Mouse (Mus musculus) stomach, embryonic 14.5 days (tissue): Measurements from ENCODE around the gene Gm44790. TPM values are rescaled to one million over a fixed set of nuclear protein-coding genes. Genes with fewer than 3 reads are reported as not detected.
"Not testable (repeated sequence)": the region's sequence is repeated elsewhere in the genome, so short reads cannot be mapped to it uniquely, and the experiment has no call there.

ENCODE experiments used
- ATAC-seq: fragments of 200-750 bp; cut with Nextera tagmentation; 2 replicates; pipeline ENCODE4 v1.8.0; 2017; ENCODE audit warnings: low read depth, moderate TSS enrichment; ENCODE audit not compliant: insufficient number of reproducible peaks, insufficient read depth, low FRiP score
- H3K27ac ChIP-seq: fragments of 300-500 bp; sonication (generic); 2 replicates; pipeline ENCODE4 v1.5.1; 2014; ENCODE audit warnings: mild to moderate bottlenecking, low read length, moderate library complexity, mixed read lengths
- H3K27me3 ChIP-seq: fragments of 300-500 bp; sonication (generic); 2 replicates; pipeline ENCODE4 v1.6.1; 2014; ENCODE audit warnings: low read length, control low read depth, mixed read lengths; ENCODE audit not compliant: control insufficient read depth, insufficient read depth
- H3K36me3 ChIP-seq: fragments of 300-500 bp; sonication (generic); 2 replicates; pipeline ENCODE4 v1.6.1; 2014; ENCODE audit warnings: mild to moderate bottlenecking, control low read depth, low read length, moderate library complexity, mixed read lengths; ENCODE audit not compliant: control insufficient read depth, insufficient read depth
- H3K4me1 ChIP-seq: fragments of 300-500 bp; sonication (generic); 2 replicates; pipeline ENCODE4 v1.6.1; 2014; ENCODE audit warnings: low read length, control low read depth, mixed read lengths; ENCODE audit not compliant: control insufficient read depth, insufficient read depth
- H3K4me2 ChIP-seq: fragments of 300-500 bp; sonication (generic); replicated peaks from 2 replicates; pipeline ENCODE4 v1.6.1; 2014; ENCODE audit warnings: low read depth, low read length, control low read depth
- H3K4me3 ChIP-seq: fragments of 300-500 bp; sonication (generic); 2 replicates; pipeline ENCODE4 v1.5.1; 2014; ENCODE audit warnings: low read depth, low read length, control low read depth
- H3K9ac ChIP-seq: fragments of 300-500 bp; sonication (generic); replicated peaks from 2 replicates; pipeline ENCODE4 v1.6.1; 2014; ENCODE audit warnings: low read depth, mild to moderate bottlenecking, control low read depth, low read length, moderate library complexity, mixed read lengths
- H3K9me3 ChIP-seq: fragments of 300-500 bp; sonication (generic); 2 replicates; pipeline ENCODE4 v1.6.1; 2016; ENCODE audit warnings: low read depth, low read length, control low read depth; ENCODE audit not compliant: control insufficient read depth
- WGBS: fragments of 180-500 bp; shearing (Covaris S2); extraction: QIAGEN DNeasy Blood & Tissue Kit; methylation state at CpG from one replicate; pipeline ENCODE4 v1.1.7; 2014; 5-methylcytosine and 5-hydroxymethylcytosine counted together
- polyA plus RNA-seq: library from polyadenylated mRNA; unstranded; fragments of >200 nt; fragmentation: Nextera tagmentation; extraction: Ambion mirVana; gene quantifications from 2 replicates; pipeline ENCODE4 v1.2.1, GENCODE M21; 2014

Gene Gm44790
- polyA plus RNA-seq, 1 experiment from 2014 or later, result not detected

DNA sequence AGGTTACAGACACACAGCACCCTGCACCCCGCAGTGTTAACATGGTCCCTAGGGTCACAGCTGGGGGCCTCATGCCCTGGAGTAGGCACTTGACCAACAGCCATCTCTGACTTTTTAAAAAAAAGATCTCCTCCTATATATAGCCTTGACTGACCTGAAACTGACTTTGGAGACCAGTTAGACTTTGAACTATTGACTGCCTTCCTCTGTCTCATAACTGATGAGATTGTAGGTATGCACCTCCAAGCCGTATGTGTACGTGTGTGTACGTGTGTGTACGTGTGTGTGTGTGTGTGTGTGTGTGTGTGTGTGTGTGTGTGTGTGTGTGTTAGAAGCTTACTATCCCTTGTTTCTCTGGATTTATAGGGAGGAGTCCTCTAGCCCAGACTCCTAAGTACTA, 55.4 kb downstream of the Gm44790 start:
- no peaks in the 10 kb centered on the region for H3K9me3 ChIP-seq
- H3K27ac ChIP-seq, result no peak overlapping the region
- H3K27me3 ChIP-seq, result no peaks in the 10 kb centered on the region
- no peak overlapping the region for H3K4me3 ChIP-seq
- WGBS, result 86% methylated on average over 5 of the region's 5 CpGs
- H3K36me3 ChIP-seq, result no peaks in the 10 kb centered on the region
- H3K4me2 ChIP-seq, result no peak overlapping the region
- peaks cover 14% of the 10 kb centered on the region for H3K4me1 ChIP-seq
- ATAC-seq, result peak; percentile 20; the same call in 1 of the 2 replicates
- H3K9ac ChIP-seq, result no peak overlapping the region

DNA sequence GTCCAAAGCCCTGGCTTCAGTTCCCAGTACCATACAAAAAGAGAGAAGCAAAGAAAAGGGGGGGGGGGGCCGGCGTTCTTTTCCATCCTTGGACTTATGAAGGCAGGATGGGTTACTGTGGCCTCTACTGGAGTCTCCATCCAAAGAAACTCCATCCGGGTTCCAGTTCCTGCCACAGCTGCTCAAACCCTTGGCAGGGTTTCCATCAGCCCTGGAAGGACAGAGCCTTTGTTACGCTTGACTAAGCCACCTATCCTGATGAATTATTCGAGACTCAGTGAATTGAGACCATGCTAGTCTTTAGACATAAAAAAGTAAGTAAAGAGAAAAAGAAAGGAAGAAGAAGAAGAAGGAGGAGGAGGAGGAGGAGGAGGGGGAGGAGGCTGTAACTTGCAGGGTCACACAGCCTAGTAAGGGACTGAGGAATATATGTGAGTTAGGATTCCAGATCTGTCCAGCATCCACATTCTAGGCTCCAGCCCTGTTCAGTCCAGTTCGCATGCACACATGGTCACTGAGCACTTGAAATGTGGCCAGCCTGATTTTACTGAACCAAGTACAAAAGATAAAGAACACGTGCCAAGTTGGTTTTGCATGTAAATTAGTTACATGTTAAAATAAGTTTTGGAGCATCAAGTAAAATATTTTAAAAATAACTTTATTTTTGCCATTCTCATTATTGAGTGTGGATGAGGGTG, 59.6 kb downstream of the Gm44790 start:
- Histone ChIP-seq H3K4me3 (no peak overlapping the region), H3K9ac (no peak overlapping the region), H3K27me3 (no peaks in the 10 kb centered on the region), H3K9me3 (no peaks in the 10 kb centered on the region), H3K27ac (0 out of 2 replicates have a peak overlapping the region, but pooled peaks have one; percentile 17), H3K4me1 (peaks cover 15% of the 10 kb centered on the region), H3K36me3 (no peaks in the 10 kb centered on the region), H3K4me2 (no peak overlapping the region)
- ATAC-seq, result no peak
- WGBS, result 82% methylated on average over 7 of the region's 7 CpGs

DNA sequence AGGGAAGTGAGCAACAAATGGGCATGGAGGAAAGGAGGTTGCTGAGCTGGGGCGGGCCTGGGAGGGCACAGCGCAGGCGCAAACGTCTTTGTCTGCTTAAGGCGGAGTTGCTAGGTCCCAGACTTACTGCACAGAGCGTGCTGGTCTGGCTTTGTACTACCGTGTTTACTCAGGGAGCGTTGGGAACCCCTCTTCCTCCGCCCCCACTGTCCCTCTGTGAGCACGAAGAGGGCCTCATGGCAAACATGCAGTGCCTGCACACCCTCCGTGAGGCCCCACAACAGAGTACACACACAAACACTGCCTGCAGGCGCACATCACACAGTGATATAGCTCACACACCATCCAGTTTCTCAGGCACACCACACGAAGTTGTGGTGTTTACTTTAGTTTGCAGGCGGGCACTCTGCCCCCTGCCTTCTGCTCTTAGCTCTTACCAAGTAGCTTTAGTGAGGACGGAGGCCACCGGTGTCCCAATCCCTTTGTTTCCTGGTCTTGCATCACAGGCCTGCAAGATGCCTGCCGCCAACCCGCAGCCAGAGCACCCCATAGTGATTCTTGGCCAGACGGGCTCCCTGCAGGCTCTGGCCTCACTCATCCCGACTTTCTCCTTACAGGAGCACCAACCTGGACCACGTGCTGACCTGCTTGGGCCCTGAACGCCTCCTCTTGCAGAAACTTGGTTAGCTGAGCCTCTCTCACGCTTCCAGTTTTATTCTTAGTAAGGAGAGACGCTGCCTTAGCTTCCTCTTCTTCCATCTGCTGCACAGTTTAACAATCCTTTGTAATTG, 61.1 kb downstream of the Gm44790 start:
- Histone ChIP-seq H3K4me1 (peaks cover 15% of the 10 kb centered on the region), H3K9ac (peak overlapping the region; percentile 25; the same call in 1 of the 2 replicates), H3K9me3 (no peaks in the 10 kb centered on the region), H3K4me2 (peak overlapping the region; percentile 22), H3K27ac (peak overlapping the region; percentile 98), H3K36me3 (no peaks in the 10 kb centered on the region), H3K27me3 (no peaks in the 10 kb centered on the region), H3K4me3 (no peak overlapping the region)
- ATAC-seq, result peak; percentile 95
- WGBS, result 6% methylated on average over 24 of the region's 24 CpGs

DNA sequence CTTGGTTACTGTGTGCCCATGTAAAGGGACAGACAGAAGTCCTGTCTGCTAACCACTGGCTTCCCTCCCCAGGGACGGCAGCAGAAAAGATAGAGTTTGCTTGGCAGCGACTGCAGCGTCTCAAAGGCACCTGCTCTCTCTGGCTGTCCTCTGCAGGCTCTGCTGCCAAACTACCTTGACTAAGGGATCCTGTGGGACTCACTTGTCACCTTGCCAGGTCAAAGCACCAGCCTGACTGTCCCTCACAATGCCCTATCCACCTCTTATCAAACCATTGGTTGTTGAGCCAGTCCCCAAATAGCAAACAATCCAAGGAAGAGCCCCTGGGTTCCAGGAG, 61.7 kb downstream of the Gm44790 start:
- H3K27ac ChIP-seq, result peak overlapping the region; percentile 98
- H3K4me2 ChIP-seq, result no peak overlapping the region
- no peak overlapping the region for H3K4me3 ChIP-seq
- H3K4me1 ChIP-seq, result peaks cover 15% of the 10 kb centered on the region
- no peaks in the 10 kb centered on the region for H3K27me3 ChIP-seq
- H3K9me3 ChIP-seq, result no peaks in the 10 kb centered on the region
- H3K9ac ChIP-seq, result peak overlapping the region; percentile 25; the same call in 1 of the 2 replicates
- ATAC-seq, result no peak
- no peaks in the 10 kb centered on the region for H3K36me3 ChIP-seq
- 48% methylated on average over 3 of the region's 3 CpGs for WGBS

DNA sequence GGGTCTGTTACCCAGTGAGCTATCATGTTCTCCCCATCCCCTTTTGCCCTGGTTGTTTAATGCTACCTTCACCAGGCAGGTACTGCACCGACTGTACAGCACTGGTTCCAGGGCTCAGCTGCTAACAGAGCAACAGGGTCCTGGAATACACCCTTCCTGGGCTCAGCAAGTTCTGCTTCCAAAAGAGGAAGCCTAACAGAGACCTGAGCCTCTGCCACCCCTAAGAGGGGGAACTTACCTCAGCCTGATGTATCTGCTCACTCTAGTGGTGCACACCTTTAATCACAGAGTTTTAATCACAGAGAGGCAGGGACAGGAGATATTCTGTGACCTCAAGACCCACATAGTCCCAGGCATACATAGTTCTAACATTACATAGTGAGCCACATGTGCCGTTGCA, 63.5 kb downstream of the Gm44790 start:
- Histone ChIP-seq H3K4me3 (no peak overlapping the region), H3K9ac (no peak overlapping the region), H3K27me3 (no peaks in the 10 kb centered on the region), H3K4me1 (peaks cover 15% of the 10 kb centered on the region), H3K27ac (no peak overlapping the region), H3K9me3 (no peaks in the 10 kb centered on the region), H3K4me2 (no peak overlapping the region), H3K36me3 (no peaks in the 10 kb centered on the region)
- WGBS, result 90% methylated on average over 2 of the region's 2 CpGs
- ATAC-seq, result no peak

DNA sequence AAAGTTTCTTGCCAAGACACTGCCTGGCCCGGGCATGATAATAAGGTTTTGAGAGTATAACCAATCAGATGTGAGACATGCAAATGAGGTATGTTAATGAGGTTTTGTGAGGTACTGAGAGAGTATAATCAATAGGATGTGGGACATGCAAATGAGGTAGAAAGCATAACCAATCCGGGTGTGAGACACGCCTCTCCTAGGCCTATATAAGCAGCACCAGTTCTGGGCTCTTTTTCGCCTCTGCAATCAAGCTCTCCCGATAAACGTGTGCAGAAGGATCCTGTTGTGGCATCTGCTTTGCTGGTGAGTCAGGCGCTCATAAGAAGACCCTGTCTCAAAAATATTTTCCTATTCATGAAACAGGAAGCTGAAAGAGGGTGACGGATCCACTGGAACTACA, 64.0 kb downstream of the Gm44790 start:
- H3K9me3 ChIP-seq, H3K36me3 ChIP-seq, ATAC-seq, H3K9ac ChIP-seq, H3K4me3 ChIP-seq, H3K27me3 ChIP-seq, H3K27ac ChIP-seq, H3K4me2 ChIP-seq: not testable (repeated sequence)
- peaks cover 15% of the 10 kb centered on the region for H3K4me1 ChIP-seq
- WGBS, result 90% methylated on average over 8 of the region's 8 CpGs

DNA sequence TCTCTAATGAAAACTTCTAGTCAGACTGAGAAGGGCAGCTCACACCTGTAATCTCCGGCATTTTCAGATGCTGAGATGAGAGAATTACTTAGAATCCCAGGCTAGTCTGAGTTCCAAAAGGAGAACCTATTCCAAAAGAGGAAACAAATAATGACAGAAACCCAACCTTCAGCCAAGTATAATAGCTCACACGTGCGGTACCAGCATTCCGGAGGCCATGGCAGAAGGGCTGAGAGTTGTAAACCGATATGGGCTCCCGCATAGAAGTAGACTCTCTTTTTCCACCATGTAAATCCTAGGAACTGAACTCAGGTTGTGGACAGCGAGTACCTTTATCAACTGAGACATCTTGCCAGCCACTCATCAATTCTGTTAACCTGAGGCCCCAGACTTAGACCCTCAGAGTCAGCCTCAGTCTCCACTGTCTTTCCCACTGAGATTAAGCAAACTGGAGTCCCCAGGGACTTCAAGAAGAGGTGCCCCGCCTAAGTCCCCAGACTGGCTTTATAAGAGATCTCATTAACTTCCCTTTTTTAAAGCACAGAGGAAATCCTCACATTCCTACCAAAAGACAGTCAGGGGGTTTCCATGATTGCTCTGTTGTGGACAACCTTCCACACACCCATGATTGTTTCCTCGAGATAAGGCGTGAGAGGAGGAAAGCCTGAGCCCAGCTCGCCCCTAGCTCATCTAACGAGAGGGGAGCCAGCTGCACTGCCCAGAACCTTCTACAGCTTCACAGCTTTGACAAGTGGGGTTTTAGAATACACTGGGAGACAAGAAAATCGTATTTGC, 67.2 kb downstream of the Gm44790 start:
- WGBS, result 61% methylated on average over 13 of the region's 13 CpGs
- H3K27ac ChIP-seq, result no peak overlapping the region

DNA sequence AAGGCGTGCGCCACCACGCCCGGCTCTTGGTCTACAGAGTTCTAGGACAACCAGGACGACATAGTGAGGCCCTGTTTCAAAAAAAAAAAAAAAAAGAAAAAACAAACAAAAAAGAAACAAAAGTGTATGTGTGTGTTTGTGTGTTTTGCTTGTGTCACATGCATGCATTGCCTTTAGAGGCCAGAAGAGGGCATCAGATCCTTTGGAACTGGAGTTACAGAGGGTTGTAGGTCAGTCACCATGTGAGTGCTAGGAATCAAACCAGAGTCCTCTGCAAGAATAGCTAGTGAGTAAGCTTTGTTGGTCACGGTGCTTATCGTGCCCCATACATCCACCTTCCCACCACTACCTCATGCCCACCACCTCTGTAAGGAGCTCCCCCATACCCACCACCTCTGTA, 68.3 kb downstream of the Gm44790 start:
- H3K27ac ChIP-seq, result no peak overlapping the region
- no peak overlapping the region for H3K9ac ChIP-seq
- no peaks in the 10 kb centered on the region for H3K36me3 ChIP-seq
- H3K4me1 ChIP-seq, result peaks cover 13% of the 10 kb centered on the region; the same call in 1 of the 2 replicates
- H3K27me3 ChIP-seq, result no peaks in the 10 kb centered on the region
- no peak overlapping the region for H3K4me2 ChIP-seq
- 89% methylated on average over 7 of the region's 7 CpGs for whole genome bisulfite sequencing
- H3K9me3 ChIP-seq, result no peaks in the 10 kb centered on the region
- no peak for ATAC-seq
- H3K4me3 ChIP-seq, result no peak overlapping the region

More for the DNA sequence above, 67.2 kb downstream of the Gm44790 start:
- no peak overlapping the region for H3K4me2 ChIP-seq
- H3K9ac ChIP-seq, result no peak overlapping the region
- no peaks in the 10 kb centered on the region for H3K27me3 ChIP-seq
- no peak for ATAC-seq
- H3K36me3 ChIP-seq, result no peaks in the 10 kb centered on the region
- H3K4me3 ChIP-seq, result no peak overlapping the region
- H3K4me1 ChIP-seq, result peaks cover 13% of the 10 kb centered on the region; the same call in 1 of the 2 replicates
- no peaks in the 10 kb centered on the region for H3K9me3 ChIP-seq
